Mouse (Mus musculus): ENCODE data around the gene Atp2a3. TPM values are rescaled to one million over a fixed set of nuclear protein-coding genes. Genes with fewer than 3 reads are reported as not detected.
A peak's percentile ranks its signal among the peaks of the same experiment; 100 is the strongest.

Atp2a3 gene
- polyA plus RNA-seq, 1 experiment: 26.1 TPM

GRCm38 (mm10) chr11:72925067-72925466, 35.9 kb upstream of the Atp2a3 start:
- H3K36me3 ChIP-seq (ENCODE audit: control insufficient read depth, insufficient read depth): peaks cover 4% of the 10 kb centered on the region
- H3K4me3 ChIP-seq: no peak overlapping the region
- no peak overlapping the region for H3K4me2 ChIP-seq (ENCODE audit: low read depth)
- H3K27me3 ChIP-seq (ENCODE audit: control insufficient read depth, insufficient read depth, insufficient read length): no peaks in the 10 kb centered on the region
- TF ChIP-seq E2F4 (IDR thresholded peaks at IDR 0.05; ENCODE audit: insufficient read depth) (no peak), MYOG (IDR thresholded peaks at IDR 0.05; ENCODE audit: control insufficient read depth in 1 of 3, insufficient read depth in 1 of 3, insufficient read length in 2 of 3, low read depth in 2 of 3) (peak in 1 of 3 experiments; percentile 69), MYOD1 (IDR thresholded peaks at IDR 0.05; ENCODE audit: control insufficient read depth in 1 of 3, insufficient read length in 2 of 3, low read depth in 2 of 3) (peak in 2 of 3 experiments; percentile 35 to 56)
- H3ac ChIP-seq (ENCODE audit: control insufficient read depth, insufficient read length): no peak overlapping the region
- no peaks in the 10 kb centered on the region for H3K79me2 ChIP-seq (ENCODE audit: control insufficient read depth, insufficient read depth)

DNA sequence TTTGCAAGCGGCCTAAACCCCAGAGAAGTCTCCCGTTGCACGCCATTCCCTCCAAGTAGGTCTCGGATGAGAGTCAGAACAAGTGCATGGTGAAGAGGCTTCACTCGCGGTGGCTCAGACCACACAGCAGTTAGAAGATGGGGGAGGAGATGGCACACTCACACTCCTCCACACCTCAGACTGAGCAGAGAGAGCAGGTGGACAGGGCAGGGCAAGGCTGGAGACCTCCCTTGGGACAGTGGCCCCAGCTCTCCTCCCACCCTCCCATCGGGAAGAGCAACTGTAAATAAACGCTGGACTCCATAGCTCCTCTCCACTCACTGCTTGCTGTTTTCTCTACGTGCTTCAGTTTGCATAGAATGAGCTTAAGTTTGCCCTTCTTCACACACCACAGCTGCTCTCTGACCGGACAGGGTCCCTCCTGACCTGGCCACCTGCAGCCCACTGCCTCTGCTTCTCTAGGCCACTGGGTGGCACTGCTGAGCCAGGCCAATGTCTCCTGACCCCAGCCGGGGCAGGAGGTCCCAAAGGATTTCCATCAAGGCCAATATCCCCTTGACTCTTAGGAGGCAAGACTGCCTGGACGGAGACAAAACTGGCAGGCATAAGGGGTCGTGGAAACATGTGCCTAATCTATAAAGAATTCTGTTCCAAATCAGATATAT, 34.6 kb upstream of the Atp2a3 start:
- Histone ChIP-seq H3K79me2 (ENCODE audit: control insufficient read depth, insufficient read depth) (no peaks in the 10 kb centered on the region), H3K4me3 (no peak overlapping the region), H3K36me3 (ENCODE audit: control insufficient read depth, insufficient read depth) (no peaks in the 10 kb centered on the region), H3K4me2 (ENCODE audit: low read depth) (no peak overlapping the region), H3ac (ENCODE audit: control insufficient read depth, insufficient read length) (no peak overlapping the region), H3K27me3 (ENCODE audit: control insufficient read depth, insufficient read depth, insufficient read length) (no peaks in the 10 kb centered on the region)
- TF ChIP-seq USF1 (IDR thresholded peaks at IDR 0.05; ENCODE audit: low read depth): no peak
- TF ChIP-seq REST (IDR thresholded peaks at IDR 0.05; ENCODE audit: insufficient read depth, insufficient read length): no peak
- no peak for TF ChIP-seq POLR2AphosphoS2 (IDR thresholded peaks at IDR 0.05; ENCODE audit: insufficient read length, low read depth)
- TF ChIP-seq E2F4 (IDR thresholded peaks at IDR 0.05; ENCODE audit: insufficient read depth): no peak
- TF ChIP-seq POLR2A (IDR thresholded peaks at IDR 0.05; ENCODE audit: insufficient read length, low read depth): no peak
- no peak for TF ChIP-seq CEBPB (IDR thresholded peaks at IDR 0.05; ENCODE audit: insufficient read depth, poor library complexity, severe bottlenecking)
- TF ChIP-seq MYOG (IDR thresholded peaks at IDR 0.05; ENCODE audit: control insufficient read depth in 1 of 3, insufficient read depth in 1 of 3, insufficient read length in 2 of 3, low read depth in 2 of 3): no peak
- TF ChIP-seq MAX (IDR thresholded peaks at IDR 0.05; ENCODE audit: low read depth): no peak
- no peak for TF ChIP-seq TCF3 (IDR thresholded peaks at IDR 0.05; ENCODE audit: insufficient read length, low read depth)
- no peak for TF ChIP-seq SRF (IDR thresholded peaks at IDR 0.05; ENCODE audit: control insufficient read depth, insufficient read length, low read depth)
- TF ChIP-seq MYOD1 (IDR thresholded peaks at IDR 0.05; ENCODE audit: control insufficient read depth in 1 of 3, insufficient read length in 2 of 3, low read depth in 2 of 3): no peak

GRCm38 (mm10) chr11:72928516-72928915, 32.5 kb upstream of the Atp2a3 start:
- H3K36me3 ChIP-seq (ENCODE audit: control insufficient read depth, insufficient read depth): no peaks in the 10 kb centered on the region
- no peak overlapping the region for H3K4me3 ChIP-seq
- no peaks in the 10 kb centered on the region for H3K79me2 ChIP-seq (ENCODE audit: control insufficient read depth, insufficient read depth)
- TF ChIP-seq MYOG (IDR thresholded peaks at IDR 0.05; ENCODE audit: control insufficient read depth in 1 of 3, insufficient read depth in 1 of 3, insufficient read length in 2 of 3, low read depth in 2 of 3) (peak in 1 of 3 experiments; percentile 44), MYOD1 (IDR thresholded peaks at IDR 0.05; ENCODE audit: control insufficient read depth in 1 of 3, insufficient read length in 2 of 3, low read depth in 2 of 3) (peak in 1 of 3 experiments; percentile 33), SRF (IDR thresholded peaks at IDR 0.05; ENCODE audit: control insufficient read depth, insufficient read length, low read depth) (no peak), REST (IDR thresholded peaks at IDR 0.05; ENCODE audit: insufficient read depth, insufficient read length) (no peak), CEBPB (IDR thresholded peaks at IDR 0.05; ENCODE audit: insufficient read depth, poor library complexity, severe bottlenecking) (no peak), USF1 (IDR thresholded peaks at IDR 0.05; ENCODE audit: low read depth) (no peak)
- H3K4me2 ChIP-seq (ENCODE audit: low read depth): no peak overlapping the region
- H3ac ChIP-seq (ENCODE audit: control insufficient read depth, insufficient read length): no peak overlapping the region
- H3K27me3 ChIP-seq (ENCODE audit: control insufficient read depth, insufficient read depth, insufficient read length): no peaks in the 10 kb centered on the region

GRCm38 (mm10) chr11:72940208-72941143, 20.5 kb upstream of the Atp2a3 start:
- Histone ChIP-seq H3K4me2 (ENCODE audit: low read depth) (peak overlapping the region; percentile 56), H3K36me3 (ENCODE audit: control insufficient read depth, insufficient read depth) (no peaks in the 10 kb centered on the region), H3K27me3 (ENCODE audit: control insufficient read depth, insufficient read depth, insufficient read length) (no peaks in the 10 kb centered on the region), H3K4me3 (peak overlapping the region; percentile 10), H3ac (ENCODE audit: control insufficient read depth, insufficient read length) (no peak overlapping the region), H3K79me2 (ENCODE audit: control insufficient read depth, insufficient read depth) (no peaks in the 10 kb centered on the region)
- TF ChIP-seq POLR2A (IDR thresholded peaks at IDR 0.05; ENCODE audit: insufficient read length, low read depth) (no peak), MAX (IDR thresholded peaks at IDR 0.05; ENCODE audit: low read depth) (no peak), TCF3 (IDR thresholded peaks at IDR 0.05; ENCODE audit: insufficient read length, low read depth) (no peak), E2F4 (IDR thresholded peaks at IDR 0.05; ENCODE audit: insufficient read depth) (no peak), CEBPB (IDR thresholded peaks at IDR 0.05; ENCODE audit: insufficient read depth, poor library complexity, severe bottlenecking) (no peak), REST (IDR thresholded peaks at IDR 0.05; ENCODE audit: insufficient read depth, insufficient read length) (no peak), MYOD1 (IDR thresholded peaks at IDR 0.05; ENCODE audit: control insufficient read depth in 1 of 3, insufficient read length in 2 of 3, low read depth in 2 of 3) (no peak), USF1 (IDR thresholded peaks at IDR 0.05; ENCODE audit: low read depth) (no peak), SRF (IDR thresholded peaks at IDR 0.05; ENCODE audit: control insufficient read depth, insufficient read length, low read depth) (no peak), POLR2AphosphoS2 (IDR thresholded peaks at IDR 0.05; ENCODE audit: insufficient read length, low read depth) (no peak), MYOG (IDR thresholded peaks at IDR 0.05; ENCODE audit: control insufficient read depth in 1 of 3, insufficient read depth in 1 of 3, insufficient read length in 2 of 3, low read depth in 2 of 3) (no peak), TCF12 (IDR thresholded peaks at IDR 0.05; ENCODE audit: insufficient read depth, poor library complexity, severe bottlenecking) (no peak)

Measured in myocyte (in vitro differentiated cells).